In genomic region chr2:162282121-162282520, GRCm38 (mm10) we compare ENCODE assay signal across 10 mouse cellular contexts.
DNase-seq lines count a peak whose midpoint lies in the region; ATAC-seq lines count a peak whose summit lies in the region.
"Had no signal": no experiment of that assay in that cellular context is flagged by ENCODE, and none has a peak within 500 bp of the region (broad histone marks: within the 10 kb centered on the region; RNA-seq: fewer than 3 reads in every experiment).

No protein-coding gene starts in this region.

- no peaks in the 10 kb centered on the region for H3K36me3 ChIP-seq in forebrain, embryonic 15.5 days
- no peaks in the 10 kb centered on the region for H3K36me3 ChIP-seq in midbrain, embryonic 12.5 days
- H3K36me3 ChIP-seq: limb, embryonic 13.5 days had no signal

- H3K4me3 ChIP-seq in forebrain, embryonic 15.5 days, result no peak overlapping the region
- no peak overlapping the region for H3K4me3 ChIP-seq in midbrain, embryonic 12.5 days
- H3K4me3 ChIP-seq: limb, embryonic 13.5 days had no signal

- 12% methylated on average over 10 of the region's 10 CpGs for WGBS in forebrain, embryonic 15.5 days
- 41% methylated on average over 10 of the region's 10 CpGs for WGBS in midbrain, embryonic 12.5 days

- peaks cover 21% of the 10 kb centered on the region for H3K4me1 ChIP-seq in forebrain, embryonic 15.5 days
- peaks cover 12% of the 10 kb centered on the region; the same call in 1 of the 2 replicates for H3K4me1 ChIP-seq in midbrain, embryonic 12.5 days

- H3K27ac ChIP-seq in forebrain, embryonic 15.5 days (replicated peaks), result peak overlapping the region; percentile 82
- H3K27ac ChIP-seq in midbrain, embryonic 12.5 days (replicated peaks), result no peak overlapping the region
- H3K27ac ChIP-seq: limb, embryonic 13.5 days had no signal

- DNase-seq in cerebellum, postnatal 36 days, result no peak
- peak; percentile 26 for DNase-seq in brain, adult 2 months (ENCODE audit: low read depth, low spot score)
- DNase-seq in layer of hippocampus, adult 9-11 months, result no peak
- no peak for DNase-seq in urinary bladder, postnatal 25 days (ENCODE audit: low spot score)
- DNase-seq in gastrocnemius, adult 18-20 months (ENCODE audit: low spot score), result no peak
- DNase-seq: thymus, postnatal 14 days had no signal

- no peaks in the 10 kb centered on the region for H3K9me3 ChIP-seq in forebrain, embryonic 15.5 days
- H3K9me3 ChIP-seq in midbrain, embryonic 12.5 days, result peaks cover 5% of the 10 kb centered on the region; the same call in 1 of the 2 replicates

- H3K9ac ChIP-seq in forebrain, embryonic 15.5 days (replicated peaks), result no peak overlapping the region
- no peak overlapping the region for H3K9ac ChIP-seq in midbrain, embryonic 12.5 days (replicated peaks)
- H3K9ac ChIP-seq: limb, embryonic 13.5 days had no signal

- no peaks in the 10 kb centered on the region for H3K27me3 ChIP-seq in forebrain, embryonic 15.5 days
- no peaks in the 10 kb centered on the region for H3K27me3 ChIP-seq in midbrain, embryonic 12.5 days
- H3K27me3 ChIP-seq: limb, embryonic 13.5 days had no signal

- ATAC-seq in cerebellum, adult (ENCODE audit: insufficient number of reproducible peaks, low FRiP score, low TSS enrichment), result 0 out of 2 replicates have a peak, but pooled peaks have one; percentile 45
- ATAC-seq in forebrain, embryonic 15.5 days (replicated peaks), result peak; percentile 94
- peak; percentile 85 for ATAC-seq in midbrain, embryonic 12.5 days (ENCODE audit: low FRiP score, low read depth)

- H3K4me2 ChIP-seq in forebrain, embryonic 15.5 days (replicated peaks), result no peak overlapping the region
- H3K4me2 ChIP-seq in midbrain, embryonic 12.5 days (replicated peaks), result no peak overlapping the region
- H3K4me2 ChIP-seq: limb, embryonic 13.5 days had no signal
